Mouse (Mus musculus) testis, adult 2 months (tissue): ENCODE data around the gene Fbn1. TPM values are rescaled to one million over a fixed set of nuclear protein-coding genes. Genes with fewer than 3 reads are reported as not detected.

Source experiments
- H3K27ac ChIP-seq: fragments of 200-500 bp; 2 replicates; pipeline ENCODE4 v1.5.1; 2012; ENCODE audit warnings: low read depth, low read length; ENCODE audit not compliant: control insufficient read depth, insufficient read depth
- H3K27me3 ChIP-seq: fragments of 200-500 bp; 2 replicates; pipeline ENCODE4 v1.6.1; 2012; ENCODE audit warnings: mild to moderate bottlenecking, low read length, moderate library complexity; ENCODE audit not compliant: control insufficient read depth, insufficient read depth
- H3K36me3 ChIP-seq: fragments of 200-500 bp; 2 replicates; pipeline ENCODE4 v1.6.1; 2012; ENCODE audit warnings: mild to moderate bottlenecking, low read length; ENCODE audit not compliant: control insufficient read depth, insufficient read depth
- H3K4me1 ChIP-seq: fragments of 200-500 bp; 2 replicates; pipeline ENCODE4 v1.6.1; 2012; ENCODE audit warnings: low read length; ENCODE audit not compliant: control insufficient read depth, insufficient read depth
- H3K4me3 ChIP-seq: fragments of 200-500 bp; 2 replicates; pipeline ENCODE4 v1.5.1; 2012; ENCODE audit warnings: low read depth, mild to moderate bottlenecking, low read length, moderate library complexity, mixed read lengths; ENCODE audit not compliant: control insufficient read depth
- CTCF ChIP-seq: fragments of 200-500 bp; IDR thresholded peaks from 2 replicates; pipeline ENCODE4 v1.5.1; 2012; ENCODE audit warnings: low read depth, mild to moderate bottlenecking, inconsistent platforms, low read length, moderate library complexity; ENCODE audit not compliant: control insufficient read depth, insufficient read depth, insufficient replicate concordance
- POLR2A ChIP-seq: fragments of 200-500 bp; IDR thresholded peaks from 2 replicates; pipeline ENCODE4 v1.6.1; 2012; ENCODE audit warnings: low read depth, mild to moderate bottlenecking, inconsistent platforms, low read length, moderate library complexity; ENCODE audit not compliant: control insufficient read depth
- polyA plus RNA-seq: library from polyadenylated mRNA; depleted of rRNA; stranded (reverse); fragments of >200 nt; gene quantifications from 2 replicates; pipeline ENCODE4 v1.2.3, GENCODE M21; 2012

Fbn1 gene
- polyA plus RNA-seq, 1 experiment: 1.1 TPM

DNA sequence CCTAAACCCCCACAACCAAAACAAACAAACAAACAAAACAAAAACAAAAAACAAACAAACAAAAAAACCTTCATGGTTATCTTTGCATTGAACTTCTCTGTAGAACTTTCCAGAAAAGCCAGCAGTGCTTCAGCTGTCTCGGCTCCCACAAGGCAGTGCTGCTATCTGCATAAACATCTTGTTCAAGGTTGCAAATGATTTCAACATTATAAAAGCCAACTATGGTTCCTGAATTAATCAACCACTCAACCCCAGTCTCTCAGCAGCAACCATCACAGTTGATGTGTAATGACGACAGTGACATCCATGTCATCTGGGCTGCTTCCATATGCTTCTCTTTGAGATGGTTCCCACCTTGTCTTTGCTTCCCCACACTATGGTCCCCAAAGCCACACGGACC lies 31.8 kb upstream of the Fbn1 start:
- no peaks in the 10 kb centered on the region for H3K4me1 ChIP-seq

DNA sequence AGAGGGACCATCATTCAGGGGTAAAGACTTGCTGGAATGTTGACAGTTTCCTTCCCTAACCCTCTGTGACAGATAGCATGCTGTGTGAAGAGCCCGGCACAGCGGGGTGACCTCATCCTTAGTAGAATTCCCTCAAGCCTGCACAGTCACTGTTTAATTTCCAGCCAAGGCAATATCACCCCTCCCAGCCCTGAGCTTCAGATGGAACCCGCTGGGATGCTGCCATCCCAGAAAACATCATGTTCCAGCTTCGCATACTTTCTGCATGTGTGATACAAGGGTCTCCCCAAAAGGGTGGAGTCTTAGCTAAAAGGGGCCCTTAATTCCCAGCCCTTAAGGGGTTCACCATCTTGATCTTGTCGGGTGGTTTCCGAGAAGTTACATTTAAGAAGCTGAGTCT lies 22.9 kb upstream of the Fbn1 start:
- H3K27me3 ChIP-seq: no peaks in the 10 kb centered on the region
- H3K27ac ChIP-seq: no peak overlapping the region
- H3K4me3 ChIP-seq: no peak overlapping the region
- no peak for TF ChIP-seq POLR2A
- TF ChIP-seq CTCF: no peak
- H3K36me3 ChIP-seq: no peaks in the 10 kb centered on the region
- H3K4me1 ChIP-seq: no peaks in the 10 kb centered on the region

More for the DNA sequence above, 31.8 kb upstream of the Fbn1 start:
- Histone ChIP-seq H3K36me3 (no peaks in the 10 kb centered on the region), H3K27me3 (no peaks in the 10 kb centered on the region), H3K27ac (no peak overlapping the region), H3K4me3 (no peak overlapping the region)
- no peak for TF ChIP-seq CTCF
- TF ChIP-seq POLR2A: no peak

DNA sequence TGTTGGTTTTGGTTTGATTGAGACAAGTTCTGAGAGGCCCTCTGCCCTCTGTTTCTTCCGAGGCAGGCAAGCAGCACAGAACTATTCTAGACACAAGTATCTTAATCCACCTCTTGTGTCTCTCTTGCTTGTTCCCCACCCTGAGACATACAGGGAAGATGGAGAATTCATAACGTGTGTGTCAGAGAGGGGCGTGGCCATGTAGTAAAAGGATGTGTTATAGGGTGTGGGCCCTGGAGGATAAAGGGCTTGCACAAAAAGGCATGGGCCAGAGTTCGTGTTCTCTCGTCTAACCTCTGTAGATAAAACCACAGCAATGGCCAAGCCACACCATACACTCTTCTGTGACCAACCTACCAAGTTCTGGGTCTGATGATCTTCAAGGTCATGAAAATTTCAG lies 18.8 kb upstream of the Fbn1 start:
- H3K4me1 ChIP-seq: no peaks in the 10 kb centered on the region
- no peaks in the 10 kb centered on the region for H3K36me3 ChIP-seq
- no peak overlapping the region for H3K4me3 ChIP-seq
- H3K27ac ChIP-seq: no peak overlapping the region
- no peaks in the 10 kb centered on the region for H3K27me3 ChIP-seq
- TF ChIP-seq CTCF: no peak
- TF ChIP-seq POLR2A: no peak

GRCm38 (mm10) chr2:125525484-125525883 lies 17.7 kb upstream of the Fbn1 start:
- no peak overlapping the region for H3K4me3 ChIP-seq
- no peaks in the 10 kb centered on the region for H3K36me3 ChIP-seq
- no peaks in the 10 kb centered on the region for H3K27me3 ChIP-seq
- H3K27ac ChIP-seq: no peak overlapping the region
- TF ChIP-seq POLR2A: no peak
- H3K4me1 ChIP-seq: no peaks in the 10 kb centered on the region

- Histone ChIP-seq H3K27ac (no peak overlapping the region), H3K27me3 (no peaks in the 10 kb centered on the region), H3K4me3 (no peak overlapping the region), H3K36me3 (no peaks in the 10 kb centered on the region), H3K4me1 (peaks cover 2% of the 10 kb centered on the region; the same call in 1 of the 2 replicates)
- TF ChIP-seq CTCF: no peak
- no peak for TF ChIP-seq POLR2A
Observed at GRCm38 (mm10) chr2:125516594-125516993, 8.8 kb upstream of the Fbn1 start.

DNA sequence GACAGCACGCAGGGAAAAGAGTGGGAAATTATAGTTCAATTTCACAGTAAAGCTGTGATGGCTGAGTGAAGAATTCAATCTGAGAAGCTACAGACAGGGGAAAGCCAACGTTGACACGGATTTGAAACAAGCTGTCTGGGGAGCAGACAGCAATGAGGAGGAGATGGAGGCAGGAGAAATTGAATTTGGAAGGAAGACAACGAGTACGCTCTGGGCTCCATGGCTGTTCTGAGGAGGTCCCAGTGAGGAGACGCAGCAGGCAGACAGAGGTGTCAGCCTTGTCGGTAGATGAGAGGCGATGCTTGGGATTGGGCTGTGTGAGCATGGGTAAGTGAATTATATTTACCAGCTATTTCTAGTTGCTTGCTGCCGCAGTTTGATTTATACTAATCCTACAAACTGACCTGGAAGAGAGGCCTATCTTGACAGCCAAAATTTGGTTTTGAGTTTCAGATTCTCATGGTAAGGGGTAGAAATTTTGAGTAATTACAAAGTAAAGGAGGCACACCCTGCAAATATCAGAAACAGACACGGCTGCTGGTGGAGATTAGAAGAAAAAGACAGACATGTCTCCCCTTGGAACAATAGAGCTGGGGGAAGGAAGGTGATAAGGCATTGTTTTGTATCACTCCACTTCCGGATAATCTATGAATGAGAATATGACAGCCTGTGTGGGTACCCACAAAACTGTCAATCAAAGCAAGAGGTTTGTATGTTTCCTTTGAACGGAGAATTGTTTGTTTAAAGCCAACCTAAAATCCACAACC lies 7.7 kb upstream of the Fbn1 start:
- no peak for TF ChIP-seq POLR2A
- no peak for TF ChIP-seq CTCF
- Histone ChIP-seq H3K4me3 (no peak overlapping the region), H3K27ac (no peak overlapping the region), H3K27me3 (no peaks in the 10 kb centered on the region), H3K36me3 (no peaks in the 10 kb centered on the region), H3K4me1 (peaks cover 2% of the 10 kb centered on the region; the same call in 1 of the 2 replicates)

DNA sequence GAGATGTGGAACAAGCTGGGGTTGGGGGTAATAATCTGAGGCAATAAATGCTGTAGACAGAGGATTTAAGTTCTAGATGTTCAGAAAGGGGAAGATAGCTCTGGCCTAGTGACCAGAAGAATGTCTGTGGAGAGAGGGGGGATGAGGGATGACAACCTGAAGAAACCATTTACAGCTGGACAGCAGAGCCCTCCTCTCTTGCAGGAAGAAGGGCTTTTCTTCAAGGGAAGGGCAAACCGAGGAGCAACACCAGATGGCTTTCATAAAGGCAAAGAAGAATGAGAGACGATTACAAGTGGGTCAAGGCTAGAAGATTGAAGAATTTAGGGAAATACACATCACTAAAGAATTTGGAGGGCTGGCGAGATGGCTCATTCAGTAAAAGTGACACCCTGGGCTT lies 6.6 kb upstream of the Fbn1 start:
- Histone ChIP-seq H3K36me3 (no peaks in the 10 kb centered on the region), H3K4me3 (no peak overlapping the region), H3K27me3 (no peaks in the 10 kb centered on the region), H3K4me1 (peaks cover 2% of the 10 kb centered on the region; the same call in 1 of the 2 replicates), H3K27ac (no peak overlapping the region)
- TF ChIP-seq POLR2A: no peak
- no peak for TF ChIP-seq CTCF

DNA sequence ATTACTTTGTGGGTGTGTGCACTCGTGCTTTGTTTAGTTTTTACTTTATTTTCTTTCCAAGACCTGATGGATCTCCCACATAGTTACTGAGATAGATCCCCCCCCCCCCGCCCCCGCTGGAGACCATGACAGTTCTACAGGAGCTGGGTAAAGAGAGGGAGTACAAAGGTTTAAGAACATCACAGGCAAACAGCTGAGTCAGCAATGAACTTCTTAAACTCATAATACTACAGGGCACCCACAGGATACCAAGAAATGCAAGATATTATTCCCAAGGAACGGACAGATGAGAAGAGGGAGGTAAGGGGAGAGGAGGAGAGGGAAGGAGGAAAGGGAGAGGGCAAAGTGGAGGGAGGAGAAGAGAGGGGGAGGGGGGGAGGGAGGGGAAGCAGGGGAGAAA lies 4.8 kb upstream of the Fbn1 start:
- Histone ChIP-seq H3K4me3 (no peak overlapping the region), H3K27ac (no peak overlapping the region), H3K4me1 (peaks cover 2% of the 10 kb centered on the region; the same call in 1 of the 2 replicates), H3K36me3 (no peaks in the 10 kb centered on the region), H3K27me3 (no peaks in the 10 kb centered on the region)
- TF ChIP-seq CTCF (no peak), POLR2A (no peak)
